Mouse (Mus musculus) heart, embryonic 14.5 days (tissue): ENCODE measurements around the gene Znhit3. TPM values are rescaled to one million over a fixed set of nuclear protein-coding genes. Genes with fewer than 3 reads are reported as not detected.

Source experiments
- ATAC-seq: fragments of 200-750 bp; cut with Nextera tagmentation; 2 replicates; pipeline ENCODE4 v1.8.0; 2017; ENCODE audit warnings: low read depth, moderate TSS enrichment; ENCODE audit not compliant: insufficient number of reproducible peaks, insufficient read depth, low FRiP score
- H3K27ac ChIP-seq, 2 experiments: fragments of 200-500 bp in 1 of 2; fragments of 300-500 bp in 1 of 2; sonication (generic) in 1 of 2; replicated peaks in 1 of 2; 2 replicates each; pipeline ENCODE4 v1.5.1; 2012 to 2014; ENCODE audit warnings: low read depth in 2 of 2, low read length in 2 of 2, control low read depth in 1 of 2, mild to moderate bottlenecking in 1 of 2, mixed read lengths in 1 of 2; ENCODE audit not compliant: control insufficient read depth in 1 of 2, insufficient read depth in 1 of 2
- H3K27me3 ChIP-seq: fragments of 300-500 bp; sonication (generic); 2 replicates; pipeline ENCODE4 v1.6.1; 2014; ENCODE audit warnings: mild to moderate bottlenecking, low read length, control low read depth; ENCODE audit not compliant: control insufficient read depth, insufficient read depth
- H3K36me3 ChIP-seq: fragments of 300-500 bp; sonication (generic); 2 replicates; pipeline ENCODE4 v1.6.1; 2014; ENCODE audit warnings: mild to moderate bottlenecking, control low read depth, low read length, mixed read lengths; ENCODE audit not compliant: control insufficient read depth, insufficient read depth
- H3K4me1 ChIP-seq, 2 experiments: fragments of 200-500 bp in 1 of 2; fragments of 300-500 bp in 1 of 2; sonication (generic) in 1 of 2; 2 replicates each; pipeline ENCODE4 v1.6.1; 2012 to 2014; ENCODE audit warnings: low read length in 2 of 2, control low read depth in 1 of 2, mixed read lengths in 1 of 2; ENCODE audit not compliant: control insufficient read depth in 2 of 2, insufficient read depth in 2 of 2
- H3K4me2 ChIP-seq: fragments of 300-500 bp; sonication (generic); 2 replicates; pipeline ENCODE4 v1.6.1; 2014; ENCODE audit warnings: mild to moderate bottlenecking, low read length
- H3K4me3 ChIP-seq, 2 experiments: fragments of 200-500 bp in 1 of 2; fragments of 300-500 bp in 1 of 2; sonication (generic) in 1 of 2; 2 replicates each; pipeline ENCODE4 v1.5.1; 2012 to 2014; ENCODE audit warnings: low read length in 2 of 2, mild to moderate bottlenecking in 2 of 2, control low read depth in 1 of 2, low read depth in 1 of 2, moderate library complexity in 1 of 2; ENCODE audit not compliant: control insufficient read depth in 1 of 2, insufficient read depth in 1 of 2
- H3K9ac ChIP-seq: fragments of 300-500 bp; sonication (generic); 2 replicates; pipeline ENCODE4 v1.6.1; 2014; ENCODE audit warnings: mild to moderate bottlenecking, low read length
- H3K9me3 ChIP-seq: fragments of 300-500 bp; sonication (generic); 2 replicates; pipeline ENCODE4 v1.6.1; 2016; ENCODE audit warnings: low read length, control low read depth; ENCODE audit not compliant: control insufficient read depth
- WGBS: fragments of 180-500 bp; shearing (Covaris S2); extraction: QIAGEN DNeasy Blood & Tissue Kit; methylation state at CpG from one replicate; pipeline ENCODE4 v1.1.7; 2014; 5-methylcytosine and 5-hydroxymethylcytosine counted together
- microRNA-seq: library from miRNA; unstranded; fragments of <30 nt; microRNA quantifications from one replicate; pipeline ENCODE4, GENCODE M21; 2016
- polyA plus RNA-seq: library from polyadenylated mRNA; unstranded; fragments of >200 nt; fragmentation: Nextera tagmentation; extraction: Ambion mirVana; gene quantifications from 2 replicates; pipeline ENCODE4 v1.2.1, GENCODE M21; 2014

The Znhit3 gene
- polyA plus RNA-seq, 1 experiment from 2014 or later = 42.6 TPM

GRCm38 (mm10) chr11:84867586-84867985 is 48.6 kb downstream of the Znhit3 start:
- Histone ChIP-seq H3K27ac (no peak overlapping the region), H3K9ac (no peak overlapping the region), H3K4me2 (peak overlapping the region; percentile 14; the same call in 1 of the 2 replicates), H3K36me3 (peaks cover 28% of the 10 kb centered on the region), H3K4me3 (no peak overlapping the region), H3K27me3 (no peaks in the 10 kb centered on the region), H3K9me3 (no peaks in the 10 kb centered on the region), H3K4me1 (peaks cover 0 to 19% of the 10 kb centered on the region in 2 experiments; a peak in 2 of 4 replicates)
- no peak for ATAC-seq
- 89% methylated on average over 2 of the region's 2 CpGs for WGBS

DNA sequence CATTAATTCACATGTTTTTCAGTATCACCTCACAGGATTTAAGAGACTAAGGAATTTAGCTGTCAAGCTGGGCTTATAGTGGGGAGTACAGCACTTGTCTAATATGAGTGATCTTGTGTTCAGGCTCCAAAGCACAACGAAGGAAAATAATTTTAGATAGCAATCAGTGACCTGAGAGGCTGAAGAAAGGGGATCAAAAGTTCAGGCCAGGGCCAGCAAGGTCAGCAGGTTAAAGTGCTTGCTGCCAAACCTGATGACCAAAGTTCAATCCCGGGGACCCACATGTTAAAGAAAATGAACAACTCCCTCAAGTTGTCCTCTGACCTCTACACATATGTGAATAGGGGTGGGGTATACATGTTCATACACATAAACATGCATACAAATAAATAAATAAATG is 50.9 kb downstream of the Znhit3 start:
- Histone ChIP-seq H3K9me3 (no peaks in the 10 kb centered on the region), H3K4me2 (no peak overlapping the region), H3K9ac (no peak overlapping the region), H3K27ac (no peak overlapping the region), H3K4me3 (no peak overlapping the region), H3K27me3 (no peaks in the 10 kb centered on the region), H3K4me1 (peaks cover 0 to 15% of the 10 kb centered on the region in 2 experiments; a peak in 2 of 4 replicates), H3K36me3 (peaks cover 51% of the 10 kb centered on the region)
- WGBS = 58% methylated on average over 2 of the region's 2 CpGs
- no peak for ATAC-seq

Small RNA genes within 50 kb of the gene (microRNA-seq; reads per million reads assigned to microRNA genes)
- gene Gm23564 = not detected

Other genes starting within 250 kb of the Znhit3 start
- 17.5 and 20.5 TPM in 2 replicates for gene Mrm1, start 96.9 kb downstream of the Znhit3 start, polyA plus RNA-seq
- gene Dhrs11, start 87.4 kb downstream of the Znhit3 start, polyA plus RNA-seq = 46.5 and 56.5 TPM in 2 replicates
- gene Ggnbp2, start 45.5 kb downstream of the Znhit3 start, polyA plus RNA-seq = 49.9 and 54.4 TPM in 2 replicates
- gene Myo19, start 36.2 kb downstream of the Znhit3 start, polyA plus RNA-seq = 5.8 and 6.6 TPM in 2 replicates
- 2.8 and 3.0 TPM in 2 replicates for gene Pigw, start 36.1 kb downstream of the Znhit3 start, polyA plus RNA-seq
- gene Car4, start 41.4 kb upstream of the Znhit3 start, polyA plus RNA-seq = 0.65 and 0.80 TPM in 2 replicates
- 6.2 and 7.3 TPM in 2 replicates for gene Usp32, start 223.8 kb upstream of the Znhit3 start, polyA plus RNA-seq